Mouse (Mus musculus): ENCODE measurements around the gene Ogfr.

DNA sequence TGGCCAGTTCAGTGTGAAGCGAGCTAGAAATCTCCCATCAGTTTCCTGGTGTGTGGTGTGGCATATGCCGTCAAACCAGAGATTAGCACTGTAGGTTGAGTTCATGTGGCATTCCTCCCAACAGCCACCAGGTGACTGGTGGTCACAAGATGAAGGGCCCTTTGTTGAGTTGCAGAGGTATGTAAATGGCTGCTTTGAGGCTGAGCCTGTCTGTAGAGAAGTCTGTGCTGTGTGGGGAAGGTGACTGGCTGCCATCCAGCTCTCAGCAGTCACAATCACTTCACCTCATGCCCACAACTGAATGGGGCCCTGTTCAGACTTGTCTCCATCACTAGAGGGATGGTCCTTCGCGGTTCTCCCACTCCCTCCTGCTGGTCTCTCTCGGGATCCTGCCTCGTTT, 15.7 kb downstream of the Ogfr start:
- no peak for TF ChIP-seq CTCF (IDR thresholded peaks at IDR 0.05; ENCODE audit: extremely low read depth, insufficient read length, insufficient replicate concordance, low read depth, low read length)
- TF ChIP-seq POLR2A (IDR thresholded peaks at IDR 0.05; ENCODE audit: low read depth, low read length) = no peak

All from small intestine, adult 2 months (tissue).